Mouse (Mus musculus) left cerebral cortex, adult 2 months (tissue): ENCODE data around the gene Snx22. TPM values are rescaled to one million over a fixed set of nuclear protein-coding genes. Genes with fewer than 3 reads are reported as not detected.

Experiments used
- DNase-seq, 2 experiments: peaks; one replicate each; pipeline ENCODE4 v3.0.0; 2021 to 2022; ENCODE audit warnings: low spot score in 2 of 2, mixed read lengths in 1 of 2; ENCODE audit errors: extremely low spot score in 1 of 2
- H3K27ac ChIP-seq: fragments of 200-600 bp; 2 replicates; pipeline ENCODE4 v1.8.1; 2022
- H3K4me3 ChIP-seq: fragments of 200-600 bp; 2 replicates; pipeline ENCODE4 v1.8.1; 2022
- CTCF ChIP-seq: fragments of 200-600 bp; IDR thresholded peaks from 2 replicates; pipeline ENCODE4 v1.8.1; 2022; ENCODE audit warnings: antibody characterized with exemption, mild to moderate bottlenecking, moderate library complexity
- intact Hi-C: fragments of 180-260 bp; cut with DNase I; formaldehyde crosslinking; loops from one replicate; pipeline ENCODE4 v1.15.1; 2025
- total RNA-seq, 2 experiments: library from RNA; stranded (reverse); gene quantifications; 2 replicates each; pipeline ENCODE4 v1.2.3; 2021

Snx22 gene
- total RNA-seq, 2 experiments from 2014 or later, result 3.5 to 3.9 TPM

DNA sequence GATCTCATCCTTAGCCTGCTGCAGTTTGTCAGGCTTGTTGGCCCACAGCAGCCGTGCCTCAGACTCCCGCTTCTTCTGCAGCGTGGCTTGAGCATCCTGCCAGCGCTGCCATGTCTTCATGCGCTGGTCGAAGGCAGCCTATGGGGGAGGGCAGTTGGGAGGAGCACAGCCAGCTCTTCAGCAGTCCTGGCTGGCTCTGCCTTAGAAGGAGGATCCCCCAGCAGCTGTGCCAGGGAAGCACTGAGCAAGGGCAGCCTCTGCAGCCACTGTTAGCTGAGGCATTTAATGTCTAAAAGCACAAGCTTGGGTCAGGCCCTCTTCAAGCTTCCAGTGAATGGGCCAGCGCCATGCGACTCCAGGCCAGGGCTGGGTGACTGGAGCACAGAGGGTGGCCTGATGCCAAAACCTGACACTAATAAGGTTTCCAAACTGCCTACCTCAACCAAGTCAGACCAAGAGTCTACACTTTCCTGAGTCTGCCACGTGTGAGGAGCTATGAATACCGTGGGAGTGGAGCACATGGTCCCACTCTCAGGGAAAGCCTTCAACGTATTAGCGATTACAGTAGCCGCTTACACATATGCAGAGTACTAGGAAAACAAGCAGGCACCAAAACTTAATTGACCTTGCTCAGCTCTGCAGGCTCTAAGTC lies 21.2 kb upstream of the Snx22 start:
- no peak for DNase-seq
- intact Hi-C loops, result no loop called here
- Histone ChIP-seq H3K4me3 (no peak overlapping the region), H3K27ac (no peak overlapping the region)
- TF ChIP-seq CTCF, result no peak

DNA sequence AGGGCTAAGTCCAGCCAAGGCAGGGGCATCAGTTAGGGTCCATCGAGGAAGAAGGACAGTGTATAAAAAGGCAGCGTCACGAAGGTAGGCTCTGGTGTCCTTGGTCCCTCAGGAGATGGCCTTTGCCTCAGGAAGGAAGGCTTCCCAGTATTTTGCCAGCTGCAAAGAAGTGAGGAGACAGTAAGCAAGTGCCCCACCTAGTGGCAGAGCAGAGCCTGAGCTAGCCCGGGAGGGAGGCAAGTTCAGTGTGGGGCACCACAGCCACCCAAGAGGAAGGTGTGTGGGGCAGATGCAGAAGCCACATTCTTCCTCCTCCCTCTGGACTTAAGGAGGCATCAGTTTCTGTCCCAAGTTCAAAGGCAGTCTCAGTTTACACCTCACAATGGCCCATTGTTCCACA lies 18.9 kb upstream of the Snx22 start:
- intact Hi-C loops, result no loop called here
- TF ChIP-seq CTCF, result peak; percentile 81
- Histone ChIP-seq H3K4me3 (no peak overlapping the region), H3K27ac (no peak overlapping the region)
- peak; percentile 56 to 59 for DNase-seq

DNA sequence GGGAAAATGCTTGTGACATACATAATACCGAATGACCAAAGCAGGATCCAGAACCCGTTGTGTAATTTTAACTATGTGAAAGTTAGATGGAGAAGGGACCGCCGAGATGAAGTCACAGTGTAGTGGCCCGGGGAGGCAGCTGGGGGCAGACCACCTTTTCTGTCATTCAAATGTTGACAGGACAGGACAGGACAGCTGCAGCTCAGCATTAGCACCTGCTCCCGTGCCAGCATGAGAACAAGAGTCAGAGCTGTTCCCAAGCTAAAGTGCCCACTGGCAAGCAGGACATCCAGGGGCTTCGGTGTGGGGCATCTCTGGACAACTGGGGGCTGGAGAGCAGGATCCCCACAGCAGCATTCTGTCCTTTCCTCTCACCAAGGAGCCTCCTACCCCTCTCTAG lies 17.5 kb upstream of the Snx22 start:
- Histone ChIP-seq H3K27ac (no peak overlapping the region), H3K4me3 (no peak overlapping the region)
- no peak for TF ChIP-seq CTCF
- intact Hi-C loops, result no loop called here
- DNase-seq, result no peak

- H3K4me3 ChIP-seq, result no peak overlapping the region
- no peak for TF ChIP-seq CTCF
- DNase-seq, result no peak
- no peak overlapping the region for H3K27ac ChIP-seq
- intact Hi-C loops, result no loop called here
These were observed 14.7 kb upstream of the Snx22 start for GRCm38 (mm10) chr9:66084171-66084570.

DNA sequence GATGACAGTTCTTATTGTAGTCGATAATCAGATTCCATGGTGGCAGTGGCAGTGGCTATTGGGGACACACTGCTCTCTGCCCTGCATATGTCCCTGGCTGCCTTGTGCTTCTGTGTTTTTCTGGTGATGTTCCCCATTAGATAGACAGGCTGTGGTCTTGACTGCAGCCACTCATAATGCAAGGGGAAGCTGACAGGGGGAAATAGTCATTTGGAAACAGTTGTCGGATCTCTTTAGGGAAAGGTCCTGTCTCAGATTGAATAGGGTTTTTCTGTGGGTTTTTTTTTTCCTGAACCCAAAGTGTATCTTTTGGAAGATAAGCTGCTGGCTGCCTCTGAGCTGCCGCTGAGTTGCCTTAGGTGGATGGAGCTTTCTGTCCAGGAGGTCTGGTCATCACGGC lies 12.5 kb upstream of the Snx22 start:
- H3K4me3 ChIP-seq, result no peak overlapping the region
- TF ChIP-seq CTCF, result no peak
- DNase-seq, result no peak
- intact Hi-C loops, result no loop called here
- H3K27ac ChIP-seq, result no peak overlapping the region

DNA sequence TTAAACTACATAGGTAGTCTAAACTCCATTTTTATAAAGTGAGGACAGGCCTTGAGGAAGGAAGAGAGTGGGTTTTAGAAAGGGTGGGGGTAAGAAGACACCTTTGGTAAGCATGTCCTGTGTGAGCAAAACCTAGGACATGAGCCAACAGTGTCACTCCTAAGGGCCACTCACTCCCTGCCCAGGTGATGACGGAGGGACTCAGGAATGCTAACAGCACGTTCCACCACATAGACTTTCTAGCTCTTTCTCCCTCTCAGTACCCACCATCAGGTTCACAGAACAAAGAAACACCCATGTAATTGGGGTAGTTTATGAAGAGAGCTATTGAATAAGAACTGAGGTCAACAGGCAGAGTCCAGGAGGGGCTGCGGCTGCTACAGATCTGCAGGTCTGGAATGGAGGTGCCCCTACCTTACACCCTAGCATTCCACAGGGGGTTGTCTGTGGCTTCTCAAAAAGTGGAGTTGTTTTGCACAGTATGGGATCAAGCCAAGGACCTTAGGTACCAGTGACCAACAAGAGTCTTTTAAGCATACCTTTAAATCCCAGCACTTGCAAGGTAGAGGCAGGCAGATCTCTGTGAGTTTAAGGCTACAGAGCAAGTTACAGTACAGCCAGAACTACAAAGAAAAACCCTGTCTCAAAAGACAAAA lies 11.4 kb upstream of the Snx22 start:
- DNase-seq, result no peak
- no peak for TF ChIP-seq CTCF
- intact Hi-C loops, result no loop called here
- H3K4me3 ChIP-seq, result no peak overlapping the region
- no peak overlapping the region for H3K27ac ChIP-seq

DNA sequence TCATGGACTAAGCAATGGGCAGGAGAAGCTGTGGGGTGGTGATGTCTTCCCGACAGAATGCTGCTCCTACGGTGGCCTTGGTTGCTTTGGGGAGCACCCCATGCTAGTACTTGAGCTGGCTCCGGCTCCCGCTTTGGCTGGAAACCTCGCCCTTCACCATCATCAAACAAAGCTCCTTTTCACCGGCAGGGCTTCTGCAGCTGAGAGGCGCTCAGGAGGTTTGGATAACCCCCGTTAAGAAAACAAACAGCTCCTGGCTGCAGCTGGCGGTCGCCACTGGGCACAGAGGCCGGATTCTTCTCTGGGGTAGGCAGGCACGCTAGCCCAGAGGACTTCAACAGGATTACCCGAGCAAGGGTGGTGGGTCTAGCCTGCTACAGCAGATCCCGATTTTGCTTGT lies 9.0 kb upstream of the Snx22 start:
- TF ChIP-seq CTCF, result no peak; the same call in 1 of the 2 replicates
- Histone ChIP-seq H3K4me3 (no peak overlapping the region), H3K27ac (no peak overlapping the region)
- DNase-seq, result peak in 1 of 2 experiments; percentile 30
- intact Hi-C loops, result no loop called here

DNA sequence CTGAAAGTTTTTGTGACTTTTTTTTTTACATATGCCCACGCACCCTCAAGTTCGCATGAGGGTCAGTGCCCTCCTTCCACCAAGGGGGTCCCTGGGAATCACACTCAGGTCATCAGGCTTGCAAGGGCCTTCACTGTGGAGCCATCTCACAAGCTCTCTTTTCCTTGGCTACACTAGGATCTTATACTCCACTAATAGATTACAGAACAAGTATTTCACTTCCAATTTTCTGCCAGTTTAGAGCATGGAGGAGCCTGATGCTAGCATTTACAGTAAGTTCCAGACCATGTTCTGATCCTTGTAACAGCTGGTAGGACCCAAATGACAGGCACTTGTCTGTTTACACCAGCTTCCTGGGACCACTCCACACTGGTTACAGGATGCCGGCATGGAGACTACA lies 8.6 kb upstream of the Snx22 start:
- H3K27ac ChIP-seq, result no peak overlapping the region
- no peak for TF ChIP-seq CTCF
- H3K4me3 ChIP-seq, result no peak overlapping the region
- intact Hi-C loops, result no loop called here
- no peak for DNase-seq

GRCm38 (mm10) chr9:66072754-66073153 lies 3.2 kb upstream of the Snx22 start:
- H3K4me3 ChIP-seq, result no peak overlapping the region
- intact Hi-C loops, result no loop called here
- no peak overlapping the region for H3K27ac ChIP-seq
- no peak for TF ChIP-seq CTCF
- DNase-seq, result no peak

GRCm38 (mm10) chr9:66070151-66070550 lies 632 bp upstream of the Snx22 start:
- DNase-seq, result no peak
- H3K4me3 ChIP-seq, result no peak overlapping the region
- intact Hi-C loops, result no loop called here

GRCm38 (mm10) chr9:66068971-66069391 lies 538 bp downstream of the Snx22 start:
- Histone ChIP-seq H3K27ac (no peak overlapping the region), H3K4me3 (peak overlapping the region; percentile 52)
- intact Hi-C loops, result no loop called here
- no peak for DNase-seq
- TF ChIP-seq CTCF, result no peak

More at GRCm38 (mm10) chr9:66070151-66070550, 632 bp upstream of the Snx22 start:
- TF ChIP-seq CTCF, result no peak
- no peak overlapping the region for H3K27ac ChIP-seq

GRCm38 (mm10) chr9:66068056-66068455 lies 1.5 kb downstream of the Snx22 start:
- TF ChIP-seq CTCF, result no peak
- intact Hi-C loops, result no loop called here
- no peak overlapping the region for H3K27ac ChIP-seq
- no peak for DNase-seq
- no peak overlapping the region for H3K4me3 ChIP-seq

GRCm38 (mm10) chr9:66067542-66067941 lies 2.0 kb downstream of the Snx22 start:
- Histone ChIP-seq H3K27ac (no peak overlapping the region), H3K4me3 (no peak overlapping the region)
- intact Hi-C loops, result no loop called here
- TF ChIP-seq CTCF, result peak; percentile 57
- DNase-seq, result no peak
